Mouse (Mus musculus): ENCODE data around the gene Unc5c. TPM values are rescaled to one million over a fixed set of nuclear protein-coding genes. Genes with fewer than 3 reads are reported as not detected.
A peak's percentile ranks its signal among the peaks of the same experiment; 100 is the strongest.

The Unc5c gene
- total and polyA plus RNA-seq, 2 experiments from 2014 or later = 9.2 to 28.3 TPM

DNA sequence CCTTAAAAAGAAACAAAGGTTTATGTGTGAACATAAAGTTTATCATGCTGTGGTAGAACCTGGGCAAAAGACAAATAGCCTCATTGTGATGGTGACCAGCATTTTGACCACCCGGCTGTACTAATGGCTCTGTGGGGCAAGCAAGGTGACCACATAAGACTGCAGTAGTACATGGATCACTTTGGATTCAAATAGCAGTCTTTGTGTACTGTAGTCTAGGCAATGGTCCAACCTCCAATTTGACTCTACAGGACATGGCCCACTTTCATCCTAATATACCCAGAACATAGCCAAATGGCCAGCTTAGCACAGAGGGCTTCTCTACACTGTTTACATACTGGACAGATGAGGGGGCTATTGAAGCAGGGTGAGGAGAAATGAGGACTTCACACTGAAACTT is 156.5 kb downstream of the Unc5c start:
- ATAC-seq = peak; percentile 69

DNA sequence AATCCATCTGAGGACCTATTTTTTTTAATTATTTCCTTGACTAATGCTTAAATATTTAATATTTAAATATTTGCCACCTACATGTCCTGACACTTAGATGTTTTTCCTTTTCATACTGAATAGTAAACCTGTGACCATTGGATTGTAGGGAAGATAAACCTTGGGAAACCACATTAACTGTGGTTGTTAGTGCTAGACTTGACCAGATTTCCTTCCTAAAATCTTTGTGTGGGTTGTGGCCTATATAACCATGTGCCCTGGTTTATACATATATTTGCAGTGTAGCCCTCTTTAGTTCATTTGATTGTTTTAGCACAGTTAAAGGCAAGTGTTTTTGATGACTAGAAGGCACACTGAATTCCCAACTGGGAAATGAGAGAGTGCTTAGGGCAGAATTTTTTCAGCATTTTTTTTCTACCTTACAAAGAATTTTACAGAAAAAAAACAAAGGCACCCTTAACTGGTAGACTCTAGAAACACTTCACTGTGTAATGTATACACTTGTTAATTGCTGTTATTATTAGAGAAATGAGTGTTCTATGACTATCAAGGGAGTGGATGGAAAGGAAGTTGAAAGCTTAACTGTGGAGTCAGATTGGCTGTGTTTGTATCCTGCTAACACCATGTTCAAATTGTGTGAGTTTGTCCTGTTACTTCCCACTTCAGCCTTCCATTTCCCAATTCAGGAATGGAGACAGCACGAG is 162.1 kb downstream of the Unc5c start:
- no peaks in the 10 kb centered on the region for H3K4me1 ChIP-seq (ENCODE audit: insufficient read depth)
- H3K36me3 ChIP-seq (ENCODE audit: insufficient read depth) = no peaks in the 10 kb centered on the region
- no peak for TF ChIP-seq CTCF (IDR thresholded peaks at IDR 0.05; ENCODE audit: low read depth)
- 59% methylated on average over 1 of the region's 1 CpGs for WGBS
- ATAC-seq = no peak
- no peaks in the 10 kb centered on the region for H3K9me3 ChIP-seq (ENCODE audit: low read length)
- H3K9ac ChIP-seq = no peak overlapping the region
- no peak for DNase-seq
- H3K27me3 ChIP-seq (ENCODE audit: insufficient read depth, low read length) = no peaks in the 10 kb centered on the region
- no peak overlapping the region for H3K4me2 ChIP-seq (ENCODE audit: low read depth)
- H3K4me3 ChIP-seq (ENCODE audit: low read depth, low read length) = no peak overlapping the region
- H3K27ac ChIP-seq (ENCODE audit: low read depth, low read length) = no peak overlapping the region

More for the DNA sequence above, 156.5 kb downstream of the Unc5c start:
- Histone ChIP-seq H3K9ac (no peak overlapping the region), H3K27me3 (ENCODE audit: insufficient read depth, low read length) (no peaks in the 10 kb centered on the region), H3K9me3 (ENCODE audit: low read length) (no peaks in the 10 kb centered on the region), H3K36me3 (ENCODE audit: insufficient read depth) (no peaks in the 10 kb centered on the region), H3K27ac (ENCODE audit: low read depth, low read length) (no peak overlapping the region), H3K4me3 (ENCODE audit: low read depth, low read length) (no peak overlapping the region), H3K4me1 (ENCODE audit: insufficient read depth) (no peaks in the 10 kb centered on the region), H3K4me2 (ENCODE audit: low read depth) (no peak overlapping the region)
- WGBS = 85% methylated on average over 1 of the region's 1 CpGs
- no peak; the same call in 1 of the 2 replicates for TF ChIP-seq CTCF (IDR thresholded peaks at IDR 0.05; ENCODE audit: low read depth)
- no peak for DNase-seq

DNA sequence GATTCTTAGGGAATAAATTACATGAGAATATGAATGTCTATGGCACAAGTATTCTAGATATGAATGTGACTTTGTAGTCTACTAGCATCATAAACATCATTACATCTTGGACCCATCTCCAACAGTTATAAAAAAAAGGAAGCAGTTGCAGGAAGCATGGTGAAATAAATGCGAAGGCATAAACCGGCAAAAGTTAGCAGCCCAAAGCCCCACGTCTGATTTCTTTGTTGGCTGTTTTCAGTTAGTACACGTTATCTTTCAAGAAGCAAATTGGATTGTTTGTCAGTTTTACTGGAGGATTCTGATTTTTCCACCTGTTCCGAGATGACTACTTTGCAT is 162.6 kb downstream of the Unc5c start:
- Histone ChIP-seq H3K27ac (ENCODE audit: low read depth, low read length) (no peak overlapping the region), H3K27me3 (ENCODE audit: insufficient read depth, low read length) (no peaks in the 10 kb centered on the region), H3K4me3 (ENCODE audit: low read depth, low read length) (no peak overlapping the region), H3K36me3 (ENCODE audit: insufficient read depth) (no peaks in the 10 kb centered on the region), H3K4me1 (ENCODE audit: insufficient read depth) (no peaks in the 10 kb centered on the region), H3K9ac (no peak overlapping the region), H3K9me3 (ENCODE audit: low read length) (no peaks in the 10 kb centered on the region), H3K4me2 (ENCODE audit: low read depth) (no peak overlapping the region)
- DNase-seq (no peak), ATAC-seq (no peak)
- TF ChIP-seq CTCF (IDR thresholded peaks at IDR 0.05; ENCODE audit: low read depth) = no peak
- WGBS = 71% methylated on average over 5 of the region's 5 CpGs

DNA sequence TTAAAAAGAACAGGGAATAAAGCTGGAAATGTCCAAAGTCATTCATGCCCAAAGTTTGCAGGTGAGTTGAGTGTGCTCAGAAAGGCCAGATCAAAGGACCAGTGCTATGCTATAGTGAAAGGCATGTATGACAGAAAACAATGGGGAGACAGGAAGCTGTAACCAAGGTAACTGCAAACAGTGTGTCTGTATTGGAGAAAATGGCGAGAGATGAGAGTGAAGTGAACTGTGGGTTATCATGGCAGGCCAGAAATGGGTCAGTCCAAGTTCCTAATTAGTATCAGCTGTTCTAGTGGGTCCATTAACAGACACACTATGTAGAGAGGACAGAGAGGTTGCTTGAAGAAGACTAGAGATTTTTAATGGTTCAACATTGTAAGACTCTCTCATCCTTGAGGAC is 164.4 kb downstream of the Unc5c start:
- WGBS = 21% methylated on average over 1 of the region's 1 CpGs
- no peak overlapping the region for H3K4me3 ChIP-seq (ENCODE audit: low read depth, low read length)
- no peak for TF ChIP-seq CTCF (IDR thresholded peaks at IDR 0.05; ENCODE audit: low read depth)
- H3K9me3 ChIP-seq (ENCODE audit: low read length) = no peaks in the 10 kb centered on the region
- no peak overlapping the region for H3K4me2 ChIP-seq (ENCODE audit: low read depth)
- ATAC-seq (no peak), DNase-seq (no peak)
- no peak overlapping the region for H3K9ac ChIP-seq
- no peaks in the 10 kb centered on the region for H3K27me3 ChIP-seq (ENCODE audit: insufficient read depth, low read length)
- H3K4me1 ChIP-seq (ENCODE audit: insufficient read depth) = no peaks in the 10 kb centered on the region
- no peaks in the 10 kb centered on the region for H3K36me3 ChIP-seq (ENCODE audit: insufficient read depth)
- no peak overlapping the region for H3K27ac ChIP-seq (ENCODE audit: low read depth, low read length)

DNA sequence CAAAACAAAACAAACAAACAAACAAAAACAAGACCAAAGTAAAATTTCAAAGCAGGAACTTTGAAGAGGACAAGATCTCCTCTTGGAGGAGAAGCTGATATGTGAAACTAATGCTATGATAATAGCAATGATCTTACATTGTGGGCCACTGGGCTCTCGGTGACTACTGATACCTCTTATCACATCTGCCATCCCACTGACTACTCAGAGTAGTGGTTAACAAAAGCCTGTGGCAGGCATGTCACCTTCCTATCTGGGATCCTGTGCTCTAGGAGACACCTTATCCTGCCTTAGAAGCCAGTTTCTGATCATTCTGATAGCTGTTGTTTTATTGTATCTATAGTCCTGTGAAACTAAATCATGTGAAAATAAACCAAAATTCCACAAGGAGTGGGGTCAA is 172.9 kb downstream of the Unc5c start:
- 80% methylated on average over 1 of the region's 1 CpGs for WGBS
- Histone ChIP-seq H3K27me3 (ENCODE audit: insufficient read depth, low read length) (no peaks in the 10 kb centered on the region), H3K4me2 (ENCODE audit: low read depth) (no peak overlapping the region), H3K4me3 (ENCODE audit: low read depth, low read length) (no peak overlapping the region), H3K9ac (no peak overlapping the region), H3K9me3 (ENCODE audit: low read length) (no peaks in the 10 kb centered on the region), H3K4me1 (ENCODE audit: insufficient read depth) (no peaks in the 10 kb centered on the region), H3K27ac (ENCODE audit: low read depth, low read length) (no peak overlapping the region), H3K36me3 (ENCODE audit: insufficient read depth) (no peaks in the 10 kb centered on the region)
- DNase-seq (no peak), ATAC-seq (no peak)
- TF ChIP-seq CTCF (IDR thresholded peaks at IDR 0.05; ENCODE audit: low read depth) = no peak

DNA sequence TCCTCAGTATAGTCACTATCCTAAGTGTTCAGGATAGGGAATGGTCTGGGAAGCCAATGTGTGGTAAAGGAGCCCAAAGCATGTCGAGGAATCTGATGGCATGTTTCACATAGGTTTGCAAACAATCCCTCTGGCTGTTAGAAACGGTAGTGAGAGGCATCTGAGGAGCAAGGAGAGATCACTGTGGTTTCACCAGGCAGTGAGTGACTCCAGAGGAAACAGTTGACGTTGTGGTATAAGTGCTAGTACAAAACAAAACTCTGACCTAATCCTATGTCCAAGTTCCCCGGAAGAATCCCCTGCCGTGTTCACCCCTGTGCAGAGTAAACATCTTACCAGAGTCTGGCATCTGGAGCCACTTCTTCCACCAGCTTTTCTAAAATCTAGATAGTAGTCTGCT is 179.2 kb downstream of the Unc5c start:
- DNase-seq = no peak
- Histone ChIP-seq H3K4me1 (ENCODE audit: insufficient read depth) (no peaks in the 10 kb centered on the region), H3K36me3 (ENCODE audit: insufficient read depth) (no peaks in the 10 kb centered on the region), H3K27ac (ENCODE audit: low read depth, low read length) (no peak overlapping the region), H3K4me2 (ENCODE audit: low read depth) (no peak overlapping the region), H3K4me3 (ENCODE audit: low read depth, low read length) (no peak overlapping the region), H3K9me3 (ENCODE audit: low read length) (no peaks in the 10 kb centered on the region), H3K27me3 (ENCODE audit: insufficient read depth, low read length) (no peaks in the 10 kb centered on the region; the same call in 1 of the 2 replicates), H3K9ac (no peak overlapping the region)
- WGBS = 75% methylated on average over 5 of the region's 5 CpGs
- no peak for ATAC-seq
- TF ChIP-seq CTCF (IDR thresholded peaks at IDR 0.05; ENCODE audit: low read depth) = no peak

DNA sequence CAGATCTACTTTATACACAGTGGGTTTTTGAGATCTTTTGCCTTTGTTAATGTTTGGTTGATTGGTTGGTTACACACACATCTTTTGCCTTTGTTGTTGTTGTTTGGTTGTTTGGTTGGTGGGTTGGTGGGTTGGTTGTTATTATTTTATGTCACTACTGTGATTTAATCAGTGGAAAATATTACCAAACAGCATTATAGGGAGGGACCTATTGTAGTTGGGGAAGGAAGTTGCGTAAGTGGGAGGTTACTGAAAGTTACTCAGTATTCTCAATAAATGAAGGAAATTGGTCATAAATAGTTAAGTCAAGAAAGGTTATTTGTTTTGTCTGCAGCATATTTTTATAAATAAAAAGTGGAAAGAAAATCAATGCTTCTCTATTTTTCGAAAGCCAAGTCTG is 181.6 kb downstream of the Unc5c start:
- Histone ChIP-seq H3K9me3 (ENCODE audit: low read length) (no peaks in the 10 kb centered on the region), H3K27me3 (ENCODE audit: insufficient read depth, low read length) (no peaks in the 10 kb centered on the region; the same call in 1 of the 2 replicates), H3K9ac (no peak overlapping the region), H3K36me3 (ENCODE audit: insufficient read depth) (no peaks in the 10 kb centered on the region), H3K4me1 (ENCODE audit: insufficient read depth) (no peaks in the 10 kb centered on the region), H3K4me2 (ENCODE audit: low read depth) (no peak overlapping the region), H3K27ac (ENCODE audit: low read depth, low read length) (no peak overlapping the region), H3K4me3 (ENCODE audit: low read depth, low read length) (no peak overlapping the region)
- 94% methylated on average over 2 of the region's 2 CpGs for WGBS
- no peak for DNase-seq
- no peak for TF ChIP-seq CTCF (IDR thresholded peaks at IDR 0.05; ENCODE audit: low read depth)
- no peak for ATAC-seq
